Mouse (Mus musculus) myocyte (in vitro differentiated cells): Measurements from ENCODE around the gene Sema6d. TPM values are rescaled to one million over a fixed set of nuclear protein-coding genes. Genes with fewer than 3 reads are reported as not detected.
A peak's percentile ranks its signal among the peaks of the same experiment; 100 is the strongest.

Experiments used
- H3K27me3 ChIP-seq: one replicate; pipeline ENCODE4 v1.6.1; 2011; ENCODE audit not compliant: control insufficient read depth, insufficient read depth, insufficient read length
- H3K36me3 ChIP-seq: one replicate; pipeline ENCODE4 v1.6.1; 2011; ENCODE audit not compliant: control insufficient read depth, insufficient read depth
- H3K4me2 ChIP-seq: one replicate; pipeline ENCODE4 v1.6.1; 2011; ENCODE audit warnings: low read depth, control low read depth
- H3K4me3 ChIP-seq: one replicate; pipeline ENCODE4 v1.5.1; 2011; ENCODE audit warnings: mild to moderate bottlenecking, control low read depth, moderate library complexity
- H3K79me2 ChIP-seq: one replicate; pipeline ENCODE4 v1.6.1; 2011; ENCODE audit not compliant: control insufficient read depth, insufficient read depth
- H3ac ChIP-seq: one replicate; pipeline ENCODE4 v1.6.1; 2011; ENCODE audit not compliant: control insufficient read depth, insufficient read length
- CEBPB ChIP-seq: IDR thresholded peaks from 2 replicates; pipeline ENCODE4 v1.6.1; 2011; ENCODE audit warnings: mild to moderate bottlenecking, moderate library complexity; ENCODE audit not compliant: poor library complexity, insufficient read depth, severe bottlenecking
- E2F4 ChIP-seq: IDR thresholded peaks from one replicate; pipeline ENCODE4 v1.6.1; 2011; ENCODE audit warnings: mild to moderate bottlenecking, control low read depth, moderate library complexity; ENCODE audit not compliant: insufficient read depth
- MAX ChIP-seq: IDR thresholded peaks from one replicate; pipeline ENCODE4 v1.6.1; 2011; ENCODE audit warnings: low read depth, mild to moderate bottlenecking, control low read depth
- MYOD1 ChIP-seq, 3 experiments: IDR thresholded peaks; one replicate each; pipeline ENCODE4 v1.6.1; 2011; ENCODE audit warnings: control low read depth in 2 of 3, low read depth in 2 of 3, mild to moderate bottlenecking in 2 of 3, moderate library complexity in 1 of 3; ENCODE audit not compliant: insufficient read length in 2 of 3, control insufficient read depth in 1 of 3
- MYOG ChIP-seq, 3 experiments: IDR thresholded peaks; one replicate each; pipeline ENCODE4 v1.6.1; 2011; ENCODE audit warnings: control low read depth in 2 of 3, low read depth in 2 of 3, mild to moderate bottlenecking in 2 of 3; ENCODE audit not compliant: insufficient read length in 2 of 3, control insufficient read depth in 1 of 3, insufficient read depth in 1 of 3
- POLR2A ChIP-seq: IDR thresholded peaks from one replicate; pipeline ENCODE4 v1.6.1; 2011; ENCODE audit warnings: low read depth, mild to moderate bottlenecking, control low read depth, moderate library complexity; ENCODE audit not compliant: insufficient read length
- POLR2AphosphoS2 ChIP-seq: IDR thresholded peaks from one replicate; pipeline ENCODE4 v1.6.1; 2011; ENCODE audit warnings: low read depth, control low read depth; ENCODE audit not compliant: insufficient read length
- REST ChIP-seq: IDR thresholded peaks from one replicate; pipeline ENCODE4 v1.6.1; 2011; ENCODE audit warnings: mild to moderate bottlenecking, control low read depth, moderate library complexity; ENCODE audit not compliant: insufficient read depth, insufficient read length
- SRF ChIP-seq: IDR thresholded peaks from one replicate; pipeline ENCODE4 v1.6.1; 2011; ENCODE audit warnings: low read depth; ENCODE audit not compliant: control insufficient read depth, insufficient read length
- TCF12 ChIP-seq: IDR thresholded peaks from one replicate; pipeline ENCODE4 v1.6.1; 2011; ENCODE audit warnings: mild to moderate bottlenecking, control low read depth; ENCODE audit not compliant: poor library complexity, insufficient read depth, severe bottlenecking
- TCF3 ChIP-seq: IDR thresholded peaks from one replicate; pipeline ENCODE4 v1.6.1; 2011; ENCODE audit warnings: low read depth, control low read depth; ENCODE audit not compliant: insufficient read length
- USF1 ChIP-seq: IDR thresholded peaks from one replicate; pipeline ENCODE4 v1.6.1; 2011; ENCODE audit warnings: low read depth, mild to moderate bottlenecking, control low read depth, moderate library complexity
- polyA plus RNA-seq: library from polyadenylated mRNA; unstranded; fragments of >200 nt; fragmentation: generic; extraction: Trizol; gene quantifications from one replicate; pipeline ENCODE4 v1.2.1, GENCODE M21; 2012; ENCODE audit warnings: missing spikeins

The Sema6d gene
- polyA plus RNA-seq, 1 experiment, result 0.97 TPM

DNA sequence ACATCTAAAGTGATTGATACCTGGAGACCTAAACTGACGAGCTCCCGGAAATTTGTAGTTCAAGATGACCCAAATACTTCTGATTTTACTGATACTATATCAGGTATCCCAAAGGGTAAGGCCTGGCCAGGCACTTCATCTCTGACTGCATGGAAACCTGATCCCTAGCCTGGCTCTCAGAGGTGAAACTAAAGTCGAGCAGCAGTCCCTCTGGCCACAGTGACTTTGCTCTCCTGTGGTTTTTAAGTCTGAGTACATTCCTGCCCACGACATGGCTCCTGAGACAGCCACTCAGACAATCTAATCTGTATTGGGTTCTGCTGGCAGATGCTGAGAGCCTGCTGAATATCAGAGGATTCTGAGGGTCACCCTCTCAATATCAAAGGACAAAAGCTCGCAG, 572.5 kb downstream of the Sema6d start:
- Histone ChIP-seq H3K79me2 (no peaks in the 10 kb centered on the region), H3K36me3 (no peaks in the 10 kb centered on the region), H3K27me3 (no peaks in the 10 kb centered on the region), H3K4me3 (no peak overlapping the region), H3ac (no peak overlapping the region), H3K4me2 (no peak overlapping the region)
- TF ChIP-seq REST (no peak), E2F4 (no peak), MYOD1 (IDR thresholded peaks at IDR 0.05; ENCODE audit: control insufficient read depth in 1 of 3, insufficient read length in 2 of 3, low read depth in 2 of 3) (no peak), CEBPB (no peak), TCF12 (no peak), SRF (no peak), MYOG (IDR thresholded peaks at IDR 0.05; ENCODE audit: control insufficient read depth in 1 of 3, insufficient read depth in 1 of 3, insufficient read length in 2 of 3, low read depth in 2 of 3) (no peak), POLR2AphosphoS2 (no peak), MAX (no peak), TCF3 (no peak), USF1 (no peak), POLR2A (no peak)

DNA sequence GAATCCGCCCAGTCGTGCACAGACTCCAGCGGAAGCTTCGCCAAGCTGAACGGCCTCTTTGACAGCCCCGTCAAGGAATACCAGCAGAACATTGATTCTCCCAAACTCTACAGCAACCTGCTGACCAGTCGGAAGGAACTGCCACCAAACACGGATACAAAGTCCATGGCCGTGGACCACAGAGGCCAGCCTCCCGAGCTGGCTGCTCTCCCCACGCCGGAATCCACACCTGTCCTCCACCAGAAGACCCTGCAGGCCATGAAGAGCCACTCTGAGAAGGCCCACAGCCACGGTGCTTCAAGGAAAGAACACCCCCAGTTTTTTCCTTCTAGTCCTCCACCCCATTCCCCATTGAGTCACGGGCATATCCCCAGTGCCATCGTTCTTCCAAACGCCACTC, 574.4 kb downstream of the Sema6d start:
- no peak for TF ChIP-seq SRF
- TF ChIP-seq REST, result no peak
- TF ChIP-seq TCF3, result no peak
- no peak for TF ChIP-seq MYOD1 (IDR thresholded peaks at IDR 0.05; ENCODE audit: control insufficient read depth in 1 of 3, insufficient read length in 2 of 3, low read depth in 2 of 3)
- H3K36me3 ChIP-seq, result no peaks in the 10 kb centered on the region

DNA sequence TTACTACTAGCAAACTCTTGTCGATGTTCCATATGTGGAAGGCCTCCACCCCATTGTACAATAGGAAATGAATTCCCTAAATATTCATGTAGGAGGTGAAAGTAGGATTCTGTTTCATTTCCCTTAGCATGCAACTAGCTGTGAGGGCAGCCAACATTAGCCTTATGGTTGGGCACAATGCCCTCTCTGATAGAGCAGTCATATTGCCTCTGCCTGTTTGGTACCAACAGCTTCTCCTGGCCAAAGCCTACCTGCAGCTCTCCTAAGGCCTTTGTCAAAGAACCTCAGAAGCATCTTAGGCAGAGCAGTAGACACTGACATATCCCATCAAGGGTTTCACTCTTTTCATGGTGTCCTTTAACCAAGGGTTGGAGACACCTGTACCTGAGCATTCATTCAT, 578.7 kb downstream of the Sema6d start:
- no peak overlapping the region for H3K4me3 ChIP-seq
- H3K27me3 ChIP-seq, result no peaks in the 10 kb centered on the region
- no peaks in the 10 kb centered on the region for H3K79me2 ChIP-seq
- TF ChIP-seq SRF (no peak), CEBPB (no peak), E2F4 (no peak), MYOG (IDR thresholded peaks at IDR 0.05; ENCODE audit: control insufficient read depth in 1 of 3, insufficient read depth in 1 of 3, insufficient read length in 2 of 3, low read depth in 2 of 3) (no peak)
- H3K4me2 ChIP-seq, result no peak overlapping the region
- H3K36me3 ChIP-seq, result no peaks in the 10 kb centered on the region
- H3ac ChIP-seq, result no peak overlapping the region

More for the DNA sequence above, 574.4 kb downstream of the Sema6d start:
- H3K79me2 ChIP-seq, result no peaks in the 10 kb centered on the region
- no peak overlapping the region for H3K4me2 ChIP-seq
- H3ac ChIP-seq, result no peak overlapping the region
- no peaks in the 10 kb centered on the region for H3K27me3 ChIP-seq
- H3K4me3 ChIP-seq, result no peak overlapping the region

DNA sequence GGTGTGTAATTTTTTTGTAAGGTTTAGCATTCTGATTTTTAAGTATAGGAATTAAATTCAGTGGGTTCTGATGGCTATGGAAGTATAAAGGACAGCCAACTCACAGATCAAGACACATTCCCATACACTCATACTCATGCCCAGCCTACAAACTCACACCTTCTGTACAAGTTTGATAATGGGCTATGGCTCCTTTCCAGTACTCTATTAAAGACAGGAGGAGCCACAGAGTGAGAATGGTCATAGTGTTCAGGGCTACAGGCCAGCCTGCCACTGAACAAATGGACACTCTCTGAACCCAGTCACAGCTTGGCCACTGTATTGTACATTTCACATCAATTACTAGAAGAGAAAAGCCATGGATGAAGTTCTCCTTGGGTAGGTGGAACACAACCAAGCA, 583.3 kb downstream of the Sema6d start:
- Histone ChIP-seq H3ac (no peak overlapping the region), H3K36me3 (no peaks in the 10 kb centered on the region), H3K4me2 (no peak overlapping the region), H3K27me3 (no peaks in the 10 kb centered on the region), H3K4me3 (no peak overlapping the region), H3K79me2 (no peaks in the 10 kb centered on the region)
- TF ChIP-seq TCF3, result no peak
- TF ChIP-seq POLR2AphosphoS2, result no peak

DNA sequence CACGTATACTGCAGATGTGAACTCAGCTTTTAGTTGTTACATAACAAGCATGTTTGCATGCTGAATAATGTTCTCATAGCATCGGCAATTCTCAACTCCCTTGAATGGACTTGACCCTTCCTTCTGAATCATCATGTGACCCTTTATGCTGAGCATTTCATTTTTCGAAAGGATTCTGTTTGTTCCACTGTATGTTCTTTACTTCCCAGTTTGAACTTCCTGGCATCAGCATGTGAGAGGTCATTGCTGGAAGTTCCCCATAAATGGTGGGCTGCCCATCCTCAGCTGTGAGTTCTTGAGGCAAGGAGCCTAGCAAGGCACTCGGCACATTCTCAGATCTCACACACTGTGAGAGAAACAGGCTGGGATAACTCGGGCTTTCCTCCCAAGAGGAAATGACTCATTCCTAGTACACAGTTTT, 594.7 kb downstream of the Sema6d start:
- H3K36me3 ChIP-seq, result no peaks in the 10 kb centered on the region
- H3K4me2 ChIP-seq, result peak overlapping the region; percentile 40
- H3ac ChIP-seq, result no peak overlapping the region
- no peaks in the 10 kb centered on the region for H3K79me2 ChIP-seq
- TF ChIP-seq POLR2AphosphoS2, result no peak
- peak; percentile 66 for TF ChIP-seq USF1
- TF ChIP-seq E2F4, result no peak
- TF ChIP-seq MYOD1 (IDR thresholded peaks at IDR 0.05; ENCODE audit: control insufficient read depth in 1 of 3, insufficient read length in 2 of 3, low read depth in 2 of 3), result no peak
- H3K4me3 ChIP-seq, result no peak overlapping the region
- no peaks in the 10 kb centered on the region for H3K27me3 ChIP-seq

DNA sequence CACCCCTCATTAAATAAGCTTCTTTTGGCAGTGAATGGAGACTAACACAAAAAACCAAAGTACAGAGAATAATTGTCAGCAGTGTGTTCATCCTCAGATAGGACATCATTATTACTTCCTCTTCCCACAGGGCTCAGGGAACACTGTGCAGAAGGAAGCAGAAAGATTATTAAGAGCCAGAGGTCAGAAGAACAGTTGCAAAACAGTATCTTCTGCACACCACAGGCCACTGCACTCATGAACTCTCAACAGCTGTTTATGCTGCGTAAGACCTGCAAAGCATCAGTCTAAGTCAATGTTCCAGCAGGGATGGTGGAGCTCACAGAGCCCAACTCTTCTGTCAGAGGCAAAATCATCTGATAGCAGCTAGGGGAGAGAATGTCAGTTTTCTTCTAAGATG, 600.6 kb downstream of the Sema6d start:
- Histone ChIP-seq H3K79me2 (no peaks in the 10 kb centered on the region), H3K36me3 (no peaks in the 10 kb centered on the region), H3ac (no peak overlapping the region), H3K27me3 (no peaks in the 10 kb centered on the region), H3K4me3 (no peak overlapping the region), H3K4me2 (no peak overlapping the region)
- TF ChIP-seq SRF (no peak), POLR2A (no peak), MAX (no peak)
